Mouse (Mus musculus) kidney, adult 2 months (tissue): ENCODE results near the gene Prr12. TPM values are rescaled to one million over a fixed set of nuclear protein-coding genes. Genes with fewer than 3 reads are reported as not detected.

ENCODE experiments used
- DNase-seq: peaks from one replicate; pipeline ENCODE4 v3.0.0; 2021
- H3K27ac ChIP-seq: fragments of 200-500 bp; 2 replicates; pipeline ENCODE4 v1.5.1; 2012; ENCODE audit warnings: low read depth, low read length, control low read depth, inconsistent platforms; ENCODE audit not compliant: insufficient read depth
- H3K27me3 ChIP-seq: fragments of 200-500 bp; replicated peaks from 2 replicates; pipeline ENCODE4 v1.6.1; 2012; ENCODE audit warnings: mild to moderate bottlenecking, moderate library complexity, low read length, inconsistent platforms; ENCODE audit not compliant: control insufficient read depth, insufficient read depth
- H3K36me3 ChIP-seq: fragments of 200-500 bp; 2 replicates; pipeline ENCODE4 v1.6.1; 2012; ENCODE audit warnings: mild to moderate bottlenecking, moderate library complexity, low read length, inconsistent platforms; ENCODE audit not compliant: control insufficient read depth, insufficient read depth
- H3K4me1 ChIP-seq: fragments of 200-500 bp; 2 replicates; pipeline ENCODE4 v1.6.1; 2011; ENCODE audit warnings: low read length; ENCODE audit not compliant: control insufficient read depth, insufficient read depth
- H3K4me3 ChIP-seq: fragments of 200-500 bp; 2 replicates; pipeline ENCODE4 v1.5.1; 2011; ENCODE audit warnings: mild to moderate bottlenecking, low read depth, low read length, control low read depth; ENCODE audit not compliant: insufficient read depth
- CTCF ChIP-seq: fragments of 200-500 bp; conservative IDR thresholded peaks from 2 replicates; pipeline ENCODE4 v1.5.1; 2011; ENCODE audit warnings: low read depth, mild to moderate bottlenecking, control low read depth, low read length, moderate library complexity, mixed read lengths; ENCODE audit not compliant: insufficient read depth, insufficient read length
- POLR2A ChIP-seq: fragments of 200-500 bp; IDR thresholded peaks from one replicate; pipeline ENCODE4 v1.6.1; 2011; ENCODE audit warnings: low read depth, low read length, control low read depth
- WGBS: fragments of 180-500 bp; shearing (Covaris S2); methylation state at CpG from one replicate; pipeline ENCODE4 v1.1.7; 2018; 5-methylcytosine and 5-hydroxymethylcytosine counted together
- polyA plus RNA-seq: library from polyadenylated mRNA; depleted of rRNA; stranded (reverse); fragments of >200 nt; gene quantifications from 2 replicates; pipeline ENCODE4 v1.2.3, GENCODE M21; 2012

The Prr12 gene
- polyA plus RNA-seq, 1 experiment, result 9.1 TPM

DNA sequence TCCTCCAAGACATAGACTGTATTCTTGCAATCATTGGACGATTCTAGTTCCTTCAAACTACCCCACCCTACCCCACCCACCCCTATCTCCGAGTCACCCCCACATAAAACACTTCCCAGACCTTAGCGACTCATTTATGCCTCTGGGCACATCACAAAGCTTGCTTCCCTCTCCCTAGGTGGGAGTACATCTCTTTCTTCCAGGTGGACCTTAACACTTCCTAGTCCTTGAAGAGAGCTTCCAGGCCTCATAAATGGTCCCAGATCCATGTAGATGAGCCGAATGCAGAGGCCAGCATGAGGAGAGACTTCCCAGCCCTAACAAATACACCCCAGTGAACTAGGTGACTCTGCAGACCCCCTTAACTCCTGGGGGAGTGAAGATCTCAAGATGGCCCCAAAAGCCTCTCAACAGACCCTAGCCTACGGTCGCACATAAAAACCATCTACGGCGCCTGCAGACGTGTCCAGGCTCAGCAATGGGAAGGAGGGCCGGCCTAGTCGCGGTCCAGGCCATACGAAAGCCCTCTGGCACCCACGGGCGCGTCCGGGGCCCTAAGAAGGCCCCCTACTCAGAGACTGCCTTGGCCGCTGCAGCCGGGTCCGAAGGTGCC, 37.2 kb downstream of the Prr12 start:
- no peak for DNase-seq
- no peak for TF ChIP-seq POLR2A
- TF ChIP-seq CTCF, result no peak
- Histone ChIP-seq H3K36me3 (no peaks in the 10 kb centered on the region), H3K4me1 (peaks cover 3% of the 10 kb centered on the region; the same call in 1 of the 2 replicates), H3K27ac (peak overlapping the region; percentile 32), H3K27me3 (no peaks in the 10 kb centered on the region), H3K4me3 (peak overlapping the region; percentile 90)
- under 1% methylated on average over 20 of the region's 20 CpGs for whole genome bisulfite sequencing

DNA sequence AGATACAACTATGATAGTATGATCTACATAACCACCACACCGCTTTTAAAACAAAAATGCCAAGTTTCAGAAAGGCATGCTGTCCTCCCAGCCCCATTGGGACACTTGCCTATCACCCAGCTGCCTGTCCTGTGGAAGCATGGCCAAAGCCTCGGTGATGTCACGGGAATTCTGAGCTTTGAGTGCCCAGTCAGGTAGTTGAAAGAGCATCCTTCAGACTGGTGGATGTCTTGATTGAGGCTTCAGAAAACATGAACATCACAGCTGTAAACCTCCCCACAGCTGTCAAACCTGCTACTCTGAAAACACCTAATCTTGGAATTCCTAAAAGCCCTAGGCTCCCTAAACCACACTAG, 38.6 kb downstream of the Prr12 start:
- 96% methylated on average over 3 of the region's 3 CpGs for WGBS
- peaks cover 3% of the 10 kb centered on the region; the same call in 1 of the 2 replicates for H3K4me1 ChIP-seq
- H3K27me3 ChIP-seq, result no peaks in the 10 kb centered on the region
- TF ChIP-seq POLR2A, result no peak
- TF ChIP-seq CTCF, result no peak
- no peak overlapping the region for H3K27ac ChIP-seq
- no peak for DNase-seq
- no peak overlapping the region for H3K4me3 ChIP-seq
- no peaks in the 10 kb centered on the region for H3K36me3 ChIP-seq

DNA sequence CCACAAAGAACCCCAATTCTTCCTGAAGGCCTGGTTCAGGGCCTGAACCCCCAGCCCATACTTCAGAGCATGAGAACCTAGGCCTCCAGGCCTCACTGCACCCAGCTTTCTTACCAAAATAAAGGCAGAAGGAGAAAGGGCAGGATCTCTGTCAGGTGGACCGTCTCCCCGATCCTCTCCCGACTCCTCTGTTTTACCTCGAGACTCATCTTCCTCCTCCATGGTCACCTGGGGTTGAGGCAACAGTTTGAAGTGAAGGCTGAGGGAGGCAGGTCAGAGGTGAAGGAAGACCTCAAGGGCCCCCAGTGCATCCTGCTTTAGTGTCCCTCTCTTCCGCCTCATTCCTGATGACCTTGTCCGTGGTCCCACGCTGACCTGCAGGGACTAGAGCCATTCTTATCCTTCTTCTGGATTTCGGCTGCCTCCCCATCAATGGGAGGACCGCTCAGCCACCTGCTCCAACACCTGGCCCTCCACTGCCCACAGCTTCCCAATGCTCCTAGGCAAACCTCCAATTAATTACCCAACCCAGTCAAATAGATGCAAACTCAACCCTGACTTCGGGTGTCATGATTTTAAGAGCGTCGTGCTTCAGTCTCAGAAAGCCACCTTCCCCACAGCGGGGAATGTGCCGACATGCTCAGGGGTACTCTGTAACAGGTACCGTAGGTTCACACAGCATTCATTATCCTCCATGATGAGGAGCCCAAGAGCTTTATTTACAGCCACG, 39.1 kb downstream of the Prr12 start:
- TF ChIP-seq CTCF, result no peak
- no peak for TF ChIP-seq POLR2A
- 93% methylated on average over 16 of the region's 16 CpGs for WGBS
- Histone ChIP-seq H3K36me3 (no peaks in the 10 kb centered on the region), H3K4me1 (peaks cover 3% of the 10 kb centered on the region; the same call in 1 of the 2 replicates), H3K4me3 (no peak overlapping the region), H3K27me3 (no peaks in the 10 kb centered on the region), H3K27ac (no peak overlapping the region)
- no peak for DNase-seq

DNA sequence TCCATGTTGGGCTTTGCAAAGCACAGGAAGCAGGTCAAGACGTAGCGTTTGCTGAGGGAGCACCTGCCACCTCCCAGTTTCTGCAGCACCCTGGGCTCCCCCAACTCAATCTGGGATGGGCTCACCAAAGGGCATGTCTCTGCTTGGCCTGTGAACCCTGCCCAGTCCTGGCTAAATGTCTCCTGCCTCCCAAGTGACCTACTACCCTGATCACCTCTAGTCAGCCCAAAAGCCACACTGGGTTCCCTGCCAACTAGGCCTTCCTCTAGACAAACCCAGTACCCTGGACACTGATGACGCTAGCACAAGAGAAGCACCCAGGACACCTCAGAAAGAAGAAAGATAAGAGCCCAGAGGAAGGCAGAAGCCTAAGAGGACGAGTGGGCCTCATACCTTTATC, 39.9 kb downstream of the Prr12 start:
- H3K27ac ChIP-seq, result no peak overlapping the region
- no peaks in the 10 kb centered on the region for H3K27me3 ChIP-seq
- no peak for TF ChIP-seq CTCF
- TF ChIP-seq POLR2A, result no peak
- H3K4me1 ChIP-seq, result no peaks in the 10 kb centered on the region; the same call in 1 of the 2 replicates
- WGBS, result 81% methylated on average over 4 of the region's 4 CpGs
- no peaks in the 10 kb centered on the region for H3K36me3 ChIP-seq
- no peak overlapping the region for H3K4me3 ChIP-seq
- no peak for DNase-seq

DNA sequence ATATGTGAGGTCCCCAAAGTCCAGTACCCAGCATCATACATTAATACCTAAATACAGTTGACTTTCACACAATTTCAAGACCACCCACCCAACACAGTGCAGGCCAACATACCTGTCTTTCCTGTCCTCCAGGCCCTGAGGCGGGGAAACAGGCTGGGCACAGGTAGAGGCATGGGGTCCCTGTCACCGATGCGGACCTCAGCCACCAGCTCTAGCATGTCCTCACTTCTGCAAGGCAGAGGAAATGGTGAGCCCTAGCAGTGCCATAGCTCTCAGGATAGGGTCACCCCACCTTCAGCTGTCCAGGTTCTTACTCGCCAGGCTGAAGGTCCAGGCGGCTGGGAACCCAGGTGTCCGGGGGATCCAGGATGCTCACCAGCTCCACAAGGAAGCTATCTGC, 40.7 kb downstream of the Prr12 start:
- TF ChIP-seq CTCF (no peak), POLR2A (no peak)
- Histone ChIP-seq H3K4me3 (no peak overlapping the region), H3K27me3 (no peaks in the 10 kb centered on the region), H3K4me1 (no peaks in the 10 kb centered on the region; the same call in 1 of the 2 replicates), H3K27ac (no peak overlapping the region), H3K36me3 (no peaks in the 10 kb centered on the region; the same call in 1 of the 2 replicates)
- 99% methylated on average over 6 of the region's 6 CpGs for WGBS
- no peak for DNase-seq

DNA sequence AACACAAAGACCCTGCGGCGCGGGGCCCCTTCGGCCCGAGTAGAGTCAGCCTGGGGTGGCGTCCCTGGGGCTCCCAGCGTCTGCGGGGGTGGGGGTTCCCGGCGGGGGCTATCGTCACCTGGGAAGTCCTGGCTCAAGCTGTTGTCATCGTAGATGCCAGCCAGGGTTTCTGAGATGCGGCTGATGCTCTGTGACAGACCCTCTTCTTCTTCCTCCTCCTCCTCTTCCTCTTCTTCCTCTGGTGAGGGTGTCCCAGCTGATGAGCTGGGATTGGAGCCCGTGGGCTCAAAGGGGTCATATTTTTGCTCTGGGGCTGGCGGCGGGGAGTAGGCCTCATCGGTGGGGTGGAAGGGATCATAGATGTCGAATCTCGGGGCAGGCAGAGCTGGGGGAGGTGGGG, 44.3 kb downstream of the Prr12 start:
- 91% methylated on average over 19 of the region's 19 CpGs for WGBS
- Histone ChIP-seq H3K4me1 (no peaks in the 10 kb centered on the region), H3K27me3 (no peaks in the 10 kb centered on the region), H3K4me3 (no peak overlapping the region), H3K36me3 (peaks cover 2% of the 10 kb centered on the region), H3K27ac (no peak overlapping the region)
- no peak for DNase-seq
- TF ChIP-seq POLR2A (no peak), CTCF (no peak)

DNA sequence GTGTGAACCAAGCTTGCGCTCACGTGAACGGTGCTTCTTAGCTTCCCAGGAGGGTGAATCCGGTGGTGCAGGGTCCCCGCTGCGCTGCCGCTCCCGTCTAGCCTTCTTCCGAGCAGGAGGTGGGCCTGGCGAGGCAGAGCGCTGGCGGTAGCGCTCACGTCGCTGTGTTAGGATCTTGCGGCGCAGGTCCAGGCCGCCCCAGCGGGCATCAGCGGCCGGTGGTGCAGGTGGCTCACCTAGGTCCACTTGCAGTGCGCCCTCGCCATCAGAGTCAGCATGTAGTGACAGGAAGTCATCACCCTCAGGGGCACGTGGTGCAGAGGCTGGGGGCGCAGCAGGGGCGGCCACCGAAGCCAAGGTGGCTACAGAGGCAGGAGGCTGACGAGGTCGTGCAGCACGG, 44.8 kb downstream of the Prr12 start:
- 94% methylated on average over 30 of the region's 30 CpGs for WGBS
- H3K27ac ChIP-seq, result no peak overlapping the region
- no peak for TF ChIP-seq CTCF
- no peak for TF ChIP-seq POLR2A
- H3K4me1 ChIP-seq, result no peaks in the 10 kb centered on the region
- H3K36me3 ChIP-seq, result peaks cover 2% of the 10 kb centered on the region
- no peak overlapping the region for H3K4me3 ChIP-seq
- H3K27me3 ChIP-seq, result no peaks in the 10 kb centered on the region
- DNase-seq, result no peak
